Mouse (Mus musculus) heart, embryonic 11.5 days (tissue): ENCODE measurements around the gene Cntd1. TPM values are rescaled to one million over a fixed set of nuclear protein-coding genes. Genes with fewer than 3 reads are reported as not detected.
A peak's percentile ranks its signal among the peaks of the same experiment; 100 is the strongest.
"Not testable (repeated sequence)": the region's sequence is repeated elsewhere in the genome, so short reads cannot be mapped to it uniquely, and the experiment has no call there.

Source experiments
- ATAC-seq: fragments of 200-750 bp; cut with Nextera tagmentation; replicated peaks from 2 replicates; pipeline ENCODE4 v1.8.0; 2017; ENCODE audit warnings: moderate library complexity; ENCODE audit not compliant: insufficient number of reproducible peaks, low FRiP score, low TSS enrichment
- H3K27ac ChIP-seq: fragments of 300-500 bp; sonication (generic); 2 replicates; pipeline ENCODE4 v1.5.1; 2014; ENCODE audit warnings: mild to moderate bottlenecking, low read depth, low read length
- H3K27me3 ChIP-seq: fragments of 300-500 bp; sonication (generic); 2 replicates; pipeline ENCODE4 v1.6.1; 2014; ENCODE audit warnings: mild to moderate bottlenecking, low read length, mixed read lengths; ENCODE audit not compliant: control insufficient read depth, insufficient read depth
- H3K36me3 ChIP-seq: fragments of 300-500 bp; sonication (generic); 2 replicates; pipeline ENCODE4 v1.6.1; 2014; ENCODE audit warnings: mild to moderate bottlenecking, low read length, moderate library complexity, mixed read lengths; ENCODE audit not compliant: control insufficient read depth, insufficient read depth
- H3K4me1 ChIP-seq: fragments of 300-500 bp; sonication (generic); 2 replicates; pipeline ENCODE4 v1.6.1; 2014; ENCODE audit warnings: low read length; ENCODE audit not compliant: control insufficient read depth, insufficient read depth
- H3K4me2 ChIP-seq: fragments of 300-500 bp; sonication (generic); 2 replicates; pipeline ENCODE4 v1.6.1; 2014; ENCODE audit warnings: mild to moderate bottlenecking, moderate library complexity
- H3K4me3 ChIP-seq: fragments of 300-500 bp; sonication (generic); 2 replicates; pipeline ENCODE4 v1.5.1; 2014; ENCODE audit warnings: low read depth, low read length
- H3K9ac ChIP-seq: fragments of 300-500 bp; sonication (generic); 2 replicates; pipeline ENCODE4 v1.6.1; 2014; ENCODE audit warnings: mild to moderate bottlenecking, low read depth, low read length, moderate library complexity
- H3K9me3 ChIP-seq: fragments of 300-500 bp; sonication (generic); replicated peaks from 2 replicates; pipeline ENCODE4 v1.6.1; 2016; ENCODE audit warnings: low read length; ENCODE audit not compliant: control insufficient read depth
- WGBS: fragments of 180-500 bp; shearing (Covaris S2); extraction: QIAGEN DNeasy Blood & Tissue Kit; methylation state at CpG from one replicate; pipeline ENCODE4 v1.1.7; 2014; ENCODE audit not compliant: insufficient replicate concordance; 5-methylcytosine and 5-hydroxymethylcytosine counted together
- polyA plus RNA-seq: library from polyadenylated mRNA; unstranded; fragments of >200 nt; fragmentation: Nextera tagmentation; extraction: Ambion mirVana; gene quantifications from 2 replicates; pipeline ENCODE4 v1.2.1, GENCODE M21; 2014

Gene Cntd1
- polyA plus RNA-seq, 1 experiment from 2014 or later: 1.1 TPM

DNA sequence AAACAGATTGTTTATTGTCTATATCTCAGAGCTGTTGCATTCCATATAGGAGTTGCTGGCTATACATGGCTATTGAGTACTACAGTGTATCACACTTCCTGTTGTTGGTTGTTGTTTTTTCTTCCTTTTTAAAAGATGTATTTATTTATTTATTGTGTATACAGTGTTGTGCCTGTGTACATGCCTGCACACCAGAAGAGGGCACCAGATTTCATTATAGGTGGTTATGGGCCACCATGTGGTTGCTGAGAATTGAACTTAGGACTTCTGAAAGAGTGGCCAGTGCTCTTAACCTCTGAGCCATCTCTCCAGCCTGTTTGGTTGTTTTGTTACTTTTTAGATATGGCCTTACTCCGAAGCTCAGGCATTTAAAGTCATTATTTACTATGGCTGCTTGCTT, 35.8 kb downstream of the Cntd1 start:
- Histone ChIP-seq H3K4me2 (no peak overlapping the region), H3K9ac (no peak overlapping the region), H3K9me3 (no peaks in the 10 kb centered on the region), H3K36me3 (peaks cover 10% of the 10 kb centered on the region; the same call in 1 of the 2 replicates), H3K27ac (peak overlapping the region; percentile 47), H3K27me3 (no peaks in the 10 kb centered on the region), H3K4me3 (no peak overlapping the region), H3K4me1 (0 out of 2 replicates have a peak, but pooled peaks cover 3% of the 10 kb centered on the region)
- 94% methylated on average over 1 of the region's 1 CpGs for WGBS
- no peak for ATAC-seq

DNA sequence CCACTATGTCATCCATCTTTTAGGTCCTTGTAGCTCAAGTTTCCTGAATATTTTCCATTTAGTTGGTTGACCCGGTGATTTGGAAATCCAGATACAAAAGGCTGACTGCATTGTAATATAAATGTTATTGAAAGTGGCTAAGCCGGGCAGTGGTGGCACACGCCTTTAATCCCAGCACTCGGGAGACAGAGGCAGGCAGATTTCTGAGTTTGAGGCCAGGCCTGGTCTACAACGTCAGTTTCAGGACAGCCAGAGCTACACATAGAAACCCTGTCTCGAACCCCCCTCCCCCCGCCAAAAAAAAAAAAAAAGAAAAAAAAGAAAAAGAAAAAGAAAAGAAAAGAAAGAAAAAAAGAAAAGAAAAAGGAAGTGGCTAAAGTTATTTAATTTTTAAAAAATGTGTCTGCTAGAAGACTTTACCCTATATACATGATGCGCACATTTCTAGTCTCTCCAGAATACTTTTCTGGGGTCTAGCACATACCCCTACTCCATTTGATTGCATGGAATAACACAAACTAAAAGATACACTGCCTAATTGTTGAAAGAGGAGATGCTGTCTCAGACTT, 36.4 kb downstream of the Cntd1 start:
- peak overlapping the region; percentile 94 for H3K9ac ChIP-seq
- ATAC-seq: no peak
- no peaks in the 10 kb centered on the region for H3K27me3 ChIP-seq
- 77% methylated on average over 8 of the region's 8 CpGs for WGBS
- peak overlapping the region; percentile 97 for H3K4me3 ChIP-seq
- H3K4me1 ChIP-seq: 0 out of 2 replicates have a peak, but pooled peaks cover 3% of the 10 kb centered on the region
- H3K36me3 ChIP-seq: peaks cover 11% of the 10 kb centered on the region; the same call in 1 of the 2 replicates
- H3K9me3 ChIP-seq: no peaks in the 10 kb centered on the region
- peak overlapping the region; percentile 91 for H3K27ac ChIP-seq
- H3K4me2 ChIP-seq: peak overlapping the region; percentile 78

DNA sequence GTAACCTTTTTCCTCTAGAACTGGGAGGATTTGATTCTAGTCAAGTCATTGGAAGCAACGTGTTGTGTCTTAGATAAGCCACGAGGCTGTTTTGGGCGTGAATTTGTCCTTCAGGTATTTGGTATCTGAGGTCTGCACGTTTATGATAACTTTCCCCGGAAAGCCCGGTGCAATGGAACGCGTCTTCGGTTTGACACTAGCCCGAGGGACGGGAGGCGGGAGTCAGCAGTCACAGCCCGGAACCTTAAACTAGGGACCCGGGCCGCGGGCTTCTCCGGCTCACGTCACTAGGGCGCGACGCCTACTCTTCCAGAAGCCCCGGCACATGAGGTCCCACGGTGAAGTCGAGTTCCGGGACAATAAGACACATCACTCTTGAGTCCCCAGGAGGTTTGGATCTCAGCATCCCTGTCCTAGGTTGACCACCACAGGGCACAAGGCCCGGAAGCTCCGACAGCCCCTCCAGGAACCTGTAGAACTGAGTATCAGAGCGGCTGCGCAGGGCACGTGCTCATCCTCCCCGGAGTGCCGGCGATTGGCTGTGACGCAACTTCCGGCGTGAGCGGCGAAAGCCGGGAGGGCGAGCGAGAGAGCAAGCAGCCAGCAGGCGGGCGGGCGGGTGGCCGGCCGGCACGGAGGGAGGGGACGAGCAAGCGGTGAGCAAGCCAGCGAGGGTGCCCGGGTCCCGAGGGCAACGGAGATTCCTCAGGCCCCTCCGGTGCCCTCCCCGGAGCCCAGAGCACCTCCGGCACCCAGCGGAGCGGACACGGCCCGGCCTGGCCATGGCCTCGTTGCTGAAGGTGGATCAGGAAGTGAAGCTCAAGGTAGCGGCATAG, 37.1 kb downstream of the Cntd1 start, which contains the start of gene Psme3:
TSS of gene Psme3 (plus strand) at position 549 of the 836 bp plus-strand sequence.
- Histone ChIP-seq H3K9ac (peak within 1 kb of the TSS; percentile 94), H3K36me3 (peaks cover 11% of the 10 kb centered on the region; the same call in 1 of the 2 replicates), H3K4me3 (peak within 1 kb of the TSS; percentile 97), H3K9me3 (no peaks in the 10 kb centered on the region), H3K4me1 (0 out of 2 replicates have a peak, but pooled peaks cover 3% of the 10 kb centered on the region), H3K27me3 (no peaks in the 10 kb centered on the region), H3K4me2 (peak within 1 kb of the TSS; percentile 78), H3K27ac (peak within 1 kb of the TSS; percentile 91)
- peak; percentile 88 for ATAC-seq
- WGBS: under 1% methylated on average over 53 of the region's 62 CpGs

DNA sequence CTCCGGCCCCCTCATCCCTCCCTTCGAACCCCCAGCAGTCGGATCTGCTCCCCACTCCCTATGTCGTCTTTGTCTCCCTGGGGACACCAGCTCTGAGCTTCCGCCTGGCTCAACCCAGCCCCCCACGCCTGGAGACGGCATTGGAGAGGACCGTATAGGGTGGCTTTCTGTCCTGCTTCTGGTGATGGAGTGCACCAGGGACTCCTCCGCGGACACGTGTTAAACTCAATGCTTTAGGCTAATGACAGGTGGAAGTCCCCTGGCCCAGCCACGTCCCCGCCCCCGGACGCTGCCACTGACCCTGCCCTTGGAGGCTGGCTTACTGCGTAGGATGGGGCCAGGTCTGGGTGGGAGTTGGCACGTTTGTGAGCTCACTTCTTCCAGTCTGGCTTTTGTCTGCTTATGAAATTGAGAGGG, 37.7 kb downstream of the Cntd1 start:
- peaks cover 16% of the 10 kb centered on the region for H3K36me3 ChIP-seq
- ATAC-seq: peak; percentile 56
- no peaks in the 10 kb centered on the region for H3K9me3 ChIP-seq
- H3K27ac ChIP-seq: peak overlapping the region; percentile 91
- 0 out of 2 replicates have a peak, but pooled peaks cover 3% of the 10 kb centered on the region for H3K4me1 ChIP-seq
- 0% methylated on average over 17 of the region's 17 CpGs for WGBS
- peak overlapping the region; percentile 97 for H3K4me3 ChIP-seq
- H3K4me2 ChIP-seq: peak overlapping the region; percentile 78
- H3K9ac ChIP-seq: peak overlapping the region; percentile 94
- no peaks in the 10 kb centered on the region for H3K27me3 ChIP-seq

DNA sequence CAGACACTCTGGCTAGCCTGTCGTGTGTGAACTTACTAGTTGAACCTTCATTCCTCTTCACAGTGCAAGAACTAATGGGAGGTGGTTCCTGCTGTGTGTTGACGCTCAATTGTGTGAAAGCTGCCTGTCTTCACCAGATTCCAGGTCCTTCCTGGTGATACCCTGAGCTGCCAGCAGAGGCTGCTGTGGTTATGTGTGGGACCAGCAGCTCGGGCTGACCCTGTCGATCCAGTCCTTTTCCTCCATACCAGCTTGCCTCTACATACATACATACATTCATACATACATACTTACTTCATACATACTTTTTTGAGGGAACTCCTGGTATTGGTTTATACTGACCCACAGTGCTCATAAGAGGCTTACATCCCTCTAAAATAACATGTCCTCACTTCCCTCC, 44.8 kb downstream of the Cntd1 start:
- peaks cover 32% of the 10 kb centered on the region for H3K36me3 ChIP-seq
- ATAC-seq: no peak; the same call in 1 of the 2 replicates
- whole genome bisulfite sequencing: 30% methylated on average over 4 of the region's 4 CpGs

DNA sequence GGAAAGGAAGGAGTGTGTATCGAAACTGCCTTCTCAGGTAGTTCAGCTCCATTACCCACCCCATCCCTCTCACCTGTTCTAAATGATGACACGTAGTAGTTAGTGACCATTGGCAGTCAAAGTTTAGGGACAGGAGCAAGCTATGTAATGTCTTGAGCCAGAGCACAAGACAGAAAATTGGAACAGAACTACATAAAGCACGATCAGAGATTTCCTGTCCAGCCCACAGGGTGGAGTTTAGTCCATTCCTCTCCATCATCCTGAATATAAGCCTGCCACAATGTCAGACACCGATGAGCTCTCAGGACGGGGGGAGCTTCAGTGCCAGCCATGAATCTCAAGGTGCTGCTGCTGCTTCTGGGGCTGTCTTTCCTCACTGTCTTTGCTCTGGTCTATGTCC, 46.0 kb downstream of the Cntd1 start, which contains the start of gene Aoc2:
TSS of gene Aoc2 (plus strand) at position 301 of the 400 bp plus-strand sequence.
- Histone ChIP-seq H3K9me3 (no peaks in the 10 kb centered on the region), H3K27ac (no peak within 1 kb of the TSS), H3K9ac (no peak within 1 kb of the TSS), H3K4me2 (no peak within 1 kb of the TSS), H3K27me3 (no peaks in the 10 kb centered on the region), H3K4me3 (no peak within 1 kb of the TSS), H3K36me3 (peaks cover 25% of the 10 kb centered on the region), H3K4me1 (no peaks in the 10 kb centered on the region)
- 89% methylated on average over 5 of the region's 5 CpGs for WGBS
- ATAC-seq: no peak

More for the DNA sequence above, 44.8 kb downstream of the Cntd1 start:
- no peaks in the 10 kb centered on the region for H3K27me3 ChIP-seq
- no peak overlapping the region for H3K27ac ChIP-seq
- no peaks in the 10 kb centered on the region for H3K4me1 ChIP-seq
- no peak overlapping the region for H3K4me2 ChIP-seq
- H3K9ac ChIP-seq: no peak overlapping the region
- H3K9me3 ChIP-seq: no peaks in the 10 kb centered on the region
- H3K4me3 ChIP-seq: no peak overlapping the region

DNA sequence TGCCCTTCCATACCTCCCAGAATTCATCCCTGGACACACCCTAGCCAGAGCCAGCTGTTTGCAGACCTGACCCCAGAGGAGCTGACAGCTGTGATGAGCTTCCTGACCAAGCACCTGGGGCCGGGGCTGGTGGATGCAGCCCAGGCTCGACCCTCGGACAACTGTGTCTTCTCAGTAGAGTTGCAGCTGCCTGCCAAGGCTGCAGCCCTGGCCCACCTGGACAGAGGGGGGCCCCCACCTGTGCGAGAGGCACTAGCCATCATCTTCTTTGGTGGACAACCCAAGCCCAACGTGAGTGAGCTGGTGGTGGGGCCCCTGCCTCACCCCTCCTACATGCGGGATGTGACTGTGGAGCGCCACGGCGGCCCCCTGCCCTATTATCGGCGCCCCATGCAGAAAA, 46.4 kb downstream of the Cntd1 start:
- 93% methylated on average over 11 of the region's 11 CpGs for WGBS
- H3K9me3 ChIP-seq, H3K4me2 ChIP-seq, H3K4me1 ChIP-seq, H3K4me3 ChIP-seq, H3K27ac ChIP-seq, ATAC-seq, H3K27me3 ChIP-seq, H3K9ac ChIP-seq: not testable (repeated sequence)
- H3K36me3 ChIP-seq: peaks cover 25% of the 10 kb centered on the region

DNA sequence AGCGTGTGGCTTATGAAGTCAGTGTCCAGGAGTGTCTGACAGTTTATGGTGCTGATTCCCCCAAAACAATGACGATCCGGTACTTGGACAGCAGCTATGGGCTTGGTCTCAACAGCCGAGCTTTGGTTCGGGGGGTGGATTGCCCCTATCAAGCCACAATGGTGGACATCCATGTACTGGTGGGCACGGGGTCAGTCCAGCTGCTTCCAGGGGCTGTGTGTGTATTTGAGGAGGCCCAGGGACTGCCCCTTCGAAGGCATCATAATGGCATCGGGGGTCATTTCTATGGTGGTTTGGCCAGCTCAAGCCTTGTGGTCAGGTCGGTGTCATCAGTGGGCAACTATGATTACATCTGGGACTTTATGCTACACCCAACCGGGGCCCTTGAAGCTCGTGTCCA, 47.3 kb downstream of the Cntd1 start:
- 0 out of 2 replicates have a peak, but pooled peaks cover 4% of the 10 kb centered on the region for H3K4me1 ChIP-seq
- no peak overlapping the region for H3K4me3 ChIP-seq
- 87% methylated on average over 11 of the region's 11 CpGs for WGBS
- no peaks in the 10 kb centered on the region for H3K27me3 ChIP-seq
- no peak overlapping the region for H3K4me2 ChIP-seq
- H3K36me3 ChIP-seq: peaks cover 24% of the 10 kb centered on the region
- no peak overlapping the region for H3K27ac ChIP-seq
- H3K9me3 ChIP-seq: no peaks in the 10 kb centered on the region
- H3K9ac ChIP-seq: no peak overlapping the region
- no peak for ATAC-seq
